Mouse (Mus musculus): ENCODE results near the gene Zbed3.
"Not testable (repeated sequence)": the region's sequence is repeated elsewhere in the genome, so short reads cannot be mapped to it uniquely, and the experiment has no call there.

The Zbed3 gene

GRCm38 (mm10) chr13:95332086-95332899 lies 8.9 kb downstream of the Zbed3 start:
- DNase-seq (ENCODE audit: low read depth, low spot score), result no peak

- no peak for DNase-seq (ENCODE audit: low read depth, low spot score)
These were observed 12.8 kb downstream of the Zbed3 start for GRCm38 (mm10) chr13:95336122-95336677.

- DNase-seq (ENCODE audit: low read depth, low spot score), result no peak
These were observed 20.1 kb downstream of the Zbed3 start for GRCm38 (mm10) chr13:95343470-95343869.

GRCm38 (mm10) chr13:95345869-95346268 lies 22.5 kb downstream of the Zbed3 start:
- DNase-seq (ENCODE audit: low read depth, low spot score), result no peak

GRCm38 (mm10) chr13:95347018-95347696 lies 23.7 kb downstream of the Zbed3 start:
- peak; percentile 47 for DNase-seq (ENCODE audit: low read depth, low spot score)

- no peak for DNase-seq (ENCODE audit: low read depth, low spot score)
These were observed 25.1 kb downstream of the Zbed3 start for GRCm38 (mm10) chr13:95348476-95348875.

GRCm38 (mm10) chr13:95358223-95358622 lies 34.8 kb downstream of the Zbed3 start:
- no peak for DNase-seq (ENCODE audit: low read depth, low spot score)

GRCm38 (mm10) chr13:95363440-95363839 lies 40.0 kb downstream of the Zbed3 start:
- DNase-seq (ENCODE audit: low read depth, low spot score), result no peak

GRCm38 (mm10) chr13:95366356-95366755 lies 42.9 kb downstream of the Zbed3 start:
- no peak for DNase-seq (ENCODE audit: low read depth, low spot score)

- peak; percentile 81 for DNase-seq (ENCODE audit: low read depth, low spot score)
These were observed 51.5 kb downstream of the Zbed3 start, which contains the start of gene Aggf1 for GRCm38 (mm10) chr13:95374701-95375553. Gene Aggf1, minus strand, starts transcription at chr13:95375352.

GRCm38 (mm10) chr13:95375554-95375914 lies 52.1 kb downstream of the Zbed3 start:
- DNase-seq (ENCODE audit: low read depth, low spot score), result no peak

GRCm38 (mm10) chr13:95376689-95377289 lies 53.4 kb downstream of the Zbed3 start:
- not testable (repeated sequence) for DNase-seq (ENCODE audit: low read depth, low spot score)

- DNase-seq (ENCODE audit: low read depth, low spot score), result no peak
These were observed 55.3 kb downstream of the Zbed3 start for GRCm38 (mm10) chr13:95378696-95379095.

GRCm38 (mm10) chr13:95382418-95382817 lies 59.0 kb downstream of the Zbed3 start:
- DNase-seq (ENCODE audit: low read depth, low spot score), result peak; percentile 52
